Mouse (Mus musculus) adrenal gland, postnatal 10 days (tissue): ENCODE measurements around the gene Snx29. TPM values are rescaled to one million over a fixed set of nuclear protein-coding genes. Genes with fewer than 3 reads are reported as not detected.
"Not testable (repeated sequence)": the region's sequence is repeated elsewhere in the genome, so short reads cannot be mapped to it uniquely, and the experiment has no call there.

ENCODE experiments used
- DNase-seq: peaks from one replicate; pipeline ENCODE4 v3.0.0; 2021; ENCODE audit warnings: mixed read lengths
- total RNA-seq, 2 experiments: library from RNA; stranded (reverse); gene quantifications; 2 replicates each; pipeline ENCODE4 v1.2.3; 2021

Snx29 gene
- total RNA-seq, 2 experiments from 2014 or later = 14.7 to 19.7 TPM

- no peak for DNase-seq
Measured at GRCm38 (mm10) chr16:11359919-11360318, 37.2 kb downstream of the Snx29 start.

GRCm38 (mm10) chr16:11360576-11360975 lies 37.9 kb downstream of the Snx29 start:
- not testable (repeated sequence) for DNase-seq

GRCm38 (mm10) chr16:11365626-11366025 lies 42.9 kb downstream of the Snx29 start:
- DNase-seq = no peak

GRCm38 (mm10) chr16:11366851-11367250 lies 44.1 kb downstream of the Snx29 start:
- no peak for DNase-seq

- no peak for DNase-seq
Measured at GRCm38 (mm10) chr16:11368412-11368811, 45.7 kb downstream of the Snx29 start.

GRCm38 (mm10) chr16:11369162-11369561 lies 46.5 kb downstream of the Snx29 start:
- DNase-seq = no peak

- peak; percentile 12 for DNase-seq
Measured at GRCm38 (mm10) chr16:11369642-11370041, 46.9 kb downstream of the Snx29 start.

- peak; percentile 65 for DNase-seq
Measured at GRCm38 (mm10) chr16:11370132-11370544, 47.4 kb downstream of the Snx29 start.

GRCm38 (mm10) chr16:11379264-11379663 lies 56.6 kb downstream of the Snx29 start:
- no peak for DNase-seq

- no peak for DNase-seq
Measured at GRCm38 (mm10) chr16:11380038-11380437, 57.3 kb downstream of the Snx29 start.

- no peak for DNase-seq
Measured at GRCm38 (mm10) chr16:11380871-11381270, 58.2 kb downstream of the Snx29 start.

- DNase-seq = peak; percentile 55
Measured at GRCm38 (mm10) chr16:11384361-11384760, 61.7 kb downstream of the Snx29 start.

- DNase-seq = no peak
Measured at GRCm38 (mm10) chr16:11385150-11385549, 62.4 kb downstream of the Snx29 start.

GRCm38 (mm10) chr16:11385798-11386197 lies 63.1 kb downstream of the Snx29 start:
- DNase-seq = no peak

GRCm38 (mm10) chr16:11386221-11386620 lies 63.5 kb downstream of the Snx29 start:
- no peak for DNase-seq

- DNase-seq = no peak
Measured at GRCm38 (mm10) chr16:11388085-11388484, 65.4 kb downstream of the Snx29 start.

GRCm38 (mm10) chr16:11389324-11389723 lies 66.6 kb downstream of the Snx29 start:
- DNase-seq = no peak

GRCm38 (mm10) chr16:11396570-11396969 lies 73.9 kb downstream of the Snx29 start:
- no peak for DNase-seq

GRCm38 (mm10) chr16:11399386-11399785 lies 76.7 kb downstream of the Snx29 start:
- DNase-seq = no peak

GRCm38 (mm10) chr16:11399845-11400565 lies 77.3 kb downstream of the Snx29 start:
- DNase-seq = no peak

- DNase-seq = no peak
Measured at GRCm38 (mm10) chr16:11400936-11401335, 78.2 kb downstream of the Snx29 start.

- no peak for DNase-seq
Measured at GRCm38 (mm10) chr16:11405193-11405592, 82.5 kb downstream of the Snx29 start.

GRCm38 (mm10) chr16:11406201-11406600 lies 83.5 kb downstream of the Snx29 start:
- DNase-seq = no peak

GRCm38 (mm10) chr16:11406622-11407021 lies 83.9 kb downstream of the Snx29 start:
- no peak for DNase-seq
